22 mouse cellular contexts compared by ENCODE assay signal in the genomic region with DNA sequence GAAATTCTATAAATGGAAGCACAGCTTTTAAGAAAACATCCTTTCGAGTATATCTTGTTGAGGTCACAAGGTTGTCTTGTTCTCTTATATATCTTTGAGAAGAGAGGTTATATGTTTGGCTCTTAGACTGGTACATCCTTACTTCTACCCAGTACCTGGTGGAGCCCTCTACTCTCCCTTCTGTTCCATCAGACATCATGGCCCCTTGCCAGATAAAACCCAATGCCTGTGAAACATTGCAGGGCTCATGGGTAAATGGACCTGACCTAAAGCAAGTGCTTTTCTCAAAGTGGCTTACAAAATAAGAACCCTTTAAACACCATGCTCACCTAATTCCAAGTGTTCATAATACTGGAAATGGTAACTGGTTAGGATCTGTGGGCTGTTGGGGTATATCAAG. TPM values are rescaled to one million over a fixed set of nuclear protein-coding genes. Genes with fewer than 3 reads are reported as not detected.
"Had no signal": no experiment of that assay in that cellular context is flagged by ENCODE, and none has a peak within 500 bp of the region (broad histone marks: within the 10 kb centered on the region; RNA-seq: fewer than 3 reads in every experiment).

No protein-coding gene starts in this region.

- ATAC-seq: lung, postnatal 0 days; midbrain, embryonic 13.5 days; midbrain, embryonic 15.5 days had no signal

- H3K9ac ChIP-seq: lung, embryonic 15.5 days; midbrain, embryonic 13.5 days; midbrain, embryonic 15.5 days; neural tube, embryonic 12.5 days; stomach, embryonic 15.5 days had no signal

- H3K4me2 ChIP-seq: lung, embryonic 15.5 days; midbrain, embryonic 11.5 days; midbrain, embryonic 13.5 days; midbrain, embryonic 15.5 days; neural tube, embryonic 12.5 days; stomach, embryonic 15.5 days had no signal

- H3K27ac ChIP-seq: lung, embryonic 15.5 days; macrophage; midbrain, embryonic 13.5 days; midbrain, embryonic 15.5 days; neural tube, embryonic 12.5 days; stomach, embryonic 15.5 days; stomach, postnatal 0 days had no signal

- H3K4me3 ChIP-seq: lung, embryonic 15.5 days; megakaryocyte, embryonic 14.5 days; midbrain, embryonic 13.5 days; midbrain, embryonic 15.5 days; neural tube, embryonic 12.5 days; stomach, embryonic 15.5 days had no signal

- DNase-seq: lung, adult 2 months; lung, postnatal 14 days; lung, postnatal 36 days; right cerebral cortex, postnatal 14 days; thymus, adult 2 months; thymus, postnatal 25 days; thymus, postnatal 4 days had no signal

- H3K36me3 ChIP-seq: lung, embryonic 15.5 days; midbrain, embryonic 13.5 days; midbrain, embryonic 15.5 days; neural tube, embryonic 12.5 days; stomach, embryonic 15.5 days had no signal

- H3K27me3 ChIP-seq: lung, embryonic 15.5 days; megakaryocyte, embryonic 14.5 days; midbrain, embryonic 13.5 days; midbrain, embryonic 15.5 days; neural tube, embryonic 12.5 days; stomach, embryonic 15.5 days had no signal

- H3K9me3 ChIP-seq: lung, embryonic 15.5 days; midbrain, embryonic 13.5 days; midbrain, embryonic 15.5 days; neural tube, embryonic 12.5 days; stomach, embryonic 15.5 days had no signal

- H3K4me1 ChIP-seq: lung, embryonic 15.5 days; megakaryocyte, embryonic 14.5 days; midbrain, embryonic 13.5 days; midbrain, embryonic 15.5 days; neural tube, embryonic 12.5 days; stomach, embryonic 15.5 days had no signal

RNA-seq across cellular contexts. Expression of a gene that starts 43.5 kb away (rescaled TPM):
- total RNA-seq: megakaryocyte progenitor cell, adult 5-6 weeks; midbrain, postnatal 0 days; monocyte, adult 5-6 weeks; neutrophil, adult 5-6 weeks had no signal
- polyA plus RNA-seq: lung, embryonic 15.5 days; lung, postnatal 0 days; macrophage; spleen, adult 2 months; stomach, postnatal 0 days had no signal
